Mouse (Mus musculus): ENCODE data around the gene Cdkl4. TPM values are rescaled to one million over a fixed set of nuclear protein-coding genes. Genes with fewer than 3 reads are reported as not detected.

Gene Cdkl4
- polyA plus RNA-seq (2012; rRNA removed) = 0.24 and 0.28 TPM in 2 replicates

DNA sequence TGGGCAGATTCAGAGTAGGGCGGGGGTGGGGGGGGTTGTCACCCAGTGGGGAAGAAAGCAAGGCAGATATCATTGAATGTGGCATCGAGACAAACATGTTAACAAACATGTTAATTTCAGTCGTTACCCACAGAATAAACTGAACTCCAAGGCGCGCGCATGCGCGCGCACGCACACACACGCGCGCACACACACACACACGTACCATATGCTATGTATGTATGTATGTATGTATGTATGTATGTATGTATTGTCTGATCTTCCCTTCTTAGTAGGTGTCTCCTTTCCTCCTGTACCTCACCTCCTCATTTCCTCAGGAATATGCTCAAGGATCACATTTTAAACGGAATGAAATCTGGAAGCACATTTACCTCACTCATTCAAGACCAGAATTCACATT lies at the start of gene Cdkl4:
Gene Cdkl4, minus strand, starts transcription at position 175 of the 400 bp plus-strand sequence.

DNA sequence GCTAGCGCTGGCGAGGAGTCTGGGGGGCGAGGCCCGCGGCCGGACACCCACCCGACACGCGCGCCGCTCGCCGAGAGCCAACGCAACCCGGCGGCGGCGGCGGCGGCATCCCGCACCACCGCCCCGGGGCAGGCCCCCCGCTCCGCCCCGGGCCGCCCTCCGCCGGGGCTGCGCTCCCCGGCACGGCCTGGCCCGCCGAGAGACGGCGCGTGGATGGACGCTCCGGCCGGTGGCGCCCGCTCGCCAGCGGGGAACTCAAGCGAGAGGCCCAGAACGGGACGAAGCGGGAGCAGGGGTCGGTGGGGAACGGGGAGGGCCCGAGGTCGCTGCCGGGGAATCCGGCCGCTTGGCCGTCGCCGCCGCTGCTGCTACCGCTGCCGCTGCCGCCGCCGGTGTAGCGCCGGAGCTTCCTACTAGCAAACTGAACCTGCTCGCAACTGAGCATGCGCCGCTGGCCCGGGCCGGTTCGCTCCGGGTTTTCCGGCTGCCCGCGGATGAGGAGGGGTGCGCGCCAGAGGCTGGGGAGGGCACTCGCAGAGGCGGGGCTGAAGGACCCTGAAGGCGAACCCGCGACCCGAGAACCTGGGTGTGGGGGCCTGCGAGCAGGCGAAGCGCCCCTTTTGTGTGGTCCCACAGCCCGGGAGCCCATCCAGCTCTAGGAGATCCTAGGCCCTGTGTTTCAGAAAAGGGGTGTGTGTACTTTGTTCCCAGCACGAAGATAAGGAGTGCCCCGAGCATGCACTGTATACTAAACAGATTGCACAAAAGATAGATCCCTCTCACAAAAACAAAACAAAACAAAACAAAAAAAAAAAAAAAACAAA lies 97.4 kb downstream of the Cdkl4 start, which contains the start of gene Sos1:
Gene Sos1, minus strand, starts transcription at position 423 of the 824 bp plus-strand sequence.

Other genes starting within 250 kb of the Cdkl4 start
- 0.20 TPM in 1 of 2 replicates, not detected in the other for gene Gm10190, start 204.3 kb downstream of the Cdkl4 start, polyA plus RNA-seq (2012; rRNA removed)
- gene Sos1, start 97.4 kb downstream of the Cdkl4 start, polyA plus RNA-seq (2012; rRNA removed) = 1.5 and 1.7 TPM in 2 replicates
- 8.6 and 9.4 TPM in 2 replicates for gene Map4k3, start 150.7 kb upstream of the Cdkl4 start, polyA plus RNA-seq (2012; rRNA removed)